Mouse (Mus musculus): ENCODE data around the gene Mrps27.

- TF ChIP-seq CTCF (IDR thresholded peaks at IDR 0.05; ENCODE audit: low read depth) (no peak), EP300 (IDR thresholded peaks at IDR 0.05; ENCODE audit: low read depth) (no peak)
Measured at GRCm38 (mm10) chr13:99459612-99460011, 115.0 kb downstream of the Mrps27 start.

Data from heart, postnatal 0 days (tissue).